Mouse (Mus musculus): ENCODE results near the gene Smad9.

DNA sequence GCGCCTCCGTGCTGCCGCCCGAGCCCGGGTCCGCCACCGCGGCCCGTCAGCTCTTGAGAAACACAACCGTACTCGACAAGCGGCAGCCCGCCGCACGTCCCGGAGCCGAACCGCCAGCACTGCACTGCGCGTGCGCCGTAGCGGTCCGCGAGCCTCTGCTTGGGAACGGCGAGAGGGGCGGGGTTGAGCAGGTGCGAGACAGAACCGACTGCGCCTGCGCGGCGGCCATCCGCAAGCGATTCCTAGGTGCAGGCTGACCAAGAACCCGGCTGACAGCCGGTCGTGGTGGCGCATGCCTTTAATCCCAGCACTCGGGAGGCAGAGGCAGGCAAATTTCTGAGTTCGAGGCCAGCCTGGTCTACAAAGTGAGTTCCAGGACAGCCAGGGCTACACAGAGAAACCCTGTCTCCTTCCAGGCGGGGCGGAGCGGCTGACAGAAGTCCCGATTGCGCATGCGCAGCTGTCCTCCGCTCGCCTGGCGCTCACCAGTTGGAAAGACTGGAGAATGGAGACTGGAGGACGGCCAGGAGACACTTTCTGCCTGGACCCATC lies 52.4 kb downstream of the Smad9 start, which contains the start of gene Rfxap:
- TF ChIP-seq CTCF (IDR thresholded peaks at IDR 0.05; ENCODE audit: low read depth, low read length) (no peak), GATA1 (IDR thresholded peaks at IDR 0.05; ENCODE audit: borderline replicate concordance, low read length) (no peak), GATA2 (IDR thresholded peaks at IDR 0.05; ENCODE audit: borderline replicate concordance, low read depth, low read length) (no peak)
